Mouse (Mus musculus) intestine, embryonic 14.5 days (tissue): ENCODE measurements around the gene F5. TPM values are rescaled to one million over a fixed set of nuclear protein-coding genes. Genes with fewer than 3 reads are reported as not detected.

ENCODE experiments used
- ATAC-seq: fragments of 200-750 bp; cut with Nextera tagmentation; replicated peaks from 2 replicates; pipeline ENCODE4 v1.8.0; 2017; ENCODE audit warnings: low read depth, moderate number of reproducible peaks, moderate TSS enrichment, moderate library complexity; ENCODE audit not compliant: low FRiP score, low TSS enrichment
- DNase-seq: peaks from one replicate; pipeline ENCODE4 v3.0.0-alpha.2; 2018; ENCODE audit warnings: low spot score
- H3K27ac ChIP-seq: fragments of 300-500 bp; sonication (generic); 2 replicates; pipeline ENCODE4 v1.5.1; 2014; ENCODE audit warnings: low read depth, mild to moderate bottlenecking, control low read depth
- H3K27me3 ChIP-seq: fragments of 300-500 bp; sonication (generic); replicated peaks from 2 replicates; pipeline ENCODE4 v1.6.1; 2014; ENCODE audit warnings: low read length, control low read depth; ENCODE audit not compliant: control insufficient read depth, insufficient read depth
- H3K36me3 ChIP-seq: fragments of 300-500 bp; sonication (generic); 2 replicates; pipeline ENCODE4 v1.6.1; 2014; ENCODE audit warnings: low read length, control low read depth; ENCODE audit not compliant: control insufficient read depth, insufficient read depth
- H3K4me1 ChIP-seq: fragments of 300-500 bp; sonication (generic); replicated peaks from 2 replicates; pipeline ENCODE4 v1.6.1; 2014; ENCODE audit warnings: low read length, control low read depth, mixed read lengths; ENCODE audit not compliant: control insufficient read depth, insufficient read depth
- H3K4me2 ChIP-seq: fragments of 300-500 bp; sonication (generic); 2 replicates; pipeline ENCODE4 v1.6.1; 2014; ENCODE audit warnings: low read length
- H3K4me3 ChIP-seq: fragments of 300-500 bp; sonication (generic); 2 replicates; pipeline ENCODE4 v1.5.1; 2014; ENCODE audit warnings: low read depth, low read length, control low read depth, mixed read lengths
- H3K9ac ChIP-seq: fragments of 300-500 bp; sonication (generic); 2 replicates; pipeline ENCODE4 v1.6.1; 2014; ENCODE audit warnings: mild to moderate bottlenecking, low read length
- H3K9me3 ChIP-seq: fragments of 300-500 bp; sonication (generic); 2 replicates; pipeline ENCODE4 v1.6.1; 2016; ENCODE audit warnings: low read length, control low read depth; ENCODE audit not compliant: control insufficient read depth
- WGBS: fragments of 180-500 bp; shearing (Covaris S2); extraction: QIAGEN DNeasy Blood & Tissue Kit; methylation state at CpG from one replicate; pipeline ENCODE4 v1.1.7; 2014; 5-methylcytosine and 5-hydroxymethylcytosine counted together
- polyA plus RNA-seq: library from polyadenylated mRNA; unstranded; fragments of >200 nt; fragmentation: Nextera tagmentation; extraction: Ambion mirVana; gene quantifications from 2 replicates; pipeline ENCODE4 v1.2.1, GENCODE M21; 2014

The F5 gene
- polyA plus RNA-seq, 1 experiment from 2014 or later: 0.58 TPM

DNA sequence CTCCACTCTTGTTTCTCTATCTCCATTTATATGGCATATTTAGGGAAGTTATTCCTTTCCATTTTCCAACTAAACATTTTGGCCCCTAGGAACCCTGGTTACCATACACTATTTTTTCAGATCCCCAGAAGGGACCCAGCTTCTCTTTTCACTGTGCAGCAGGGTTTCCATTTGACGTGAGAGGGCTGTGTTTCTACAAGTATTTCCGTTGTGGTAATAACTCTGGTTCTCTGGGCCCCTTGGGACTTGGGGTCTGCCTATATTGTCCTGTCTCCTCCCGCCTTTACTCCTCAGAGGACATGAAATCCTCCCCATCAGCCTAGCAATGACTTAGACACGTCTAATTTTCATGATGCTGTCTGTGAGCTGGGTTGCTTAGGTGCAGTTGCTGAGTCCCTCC is 12.2 kb upstream of the F5 start:
- H3K9me3 ChIP-seq: no peaks in the 10 kb centered on the region
- no peak overlapping the region for H3K9ac ChIP-seq
- H3K27me3 ChIP-seq: no peaks in the 10 kb centered on the region
- no peak for DNase-seq
- no peak overlapping the region for H3K4me2 ChIP-seq
- H3K36me3 ChIP-seq: no peaks in the 10 kb centered on the region
- no peak for ATAC-seq
- H3K27ac ChIP-seq: no peak overlapping the region
- WGBS: 67% methylated on average over 4 of the region's 4 CpGs
- no peak overlapping the region for H3K4me3 ChIP-seq
- no peaks in the 10 kb centered on the region for H3K4me1 ChIP-seq

- 94% methylated on average over 7 of the region's 7 CpGs for WGBS
- Histone ChIP-seq H3K27ac (no peak overlapping the region), H3K4me3 (no peak overlapping the region), H3K9me3 (no peaks in the 10 kb centered on the region), H3K27me3 (no peaks in the 10 kb centered on the region), H3K36me3 (no peaks in the 10 kb centered on the region), H3K4me1 (no peaks in the 10 kb centered on the region; the same call in 1 of the 2 replicates), H3K9ac (no peak overlapping the region), H3K4me2 (no peak overlapping the region)
- DNase-seq (no peak), ATAC-seq (no peak)
Observed at GRCm38 (mm10) chr1:164149083-164149482, 2.6 kb upstream of the F5 start.

GRCm38 (mm10) chr1:164152836-164153235 is 1.2 kb downstream of the F5 start:
- no peak overlapping the region for H3K4me3 ChIP-seq
- H3K27me3 ChIP-seq: no peaks in the 10 kb centered on the region
- no peaks in the 10 kb centered on the region for H3K9me3 ChIP-seq
- no peak overlapping the region for H3K9ac ChIP-seq
- DNase-seq (no peak), ATAC-seq (no peak)
- no peak overlapping the region for H3K4me2 ChIP-seq
- no peak overlapping the region for H3K27ac ChIP-seq
- H3K36me3 ChIP-seq: no peaks in the 10 kb centered on the region
- WGBS: 88% methylated on average over 5 of the region's 5 CpGs
- H3K4me1 ChIP-seq: no peaks in the 10 kb centered on the region; the same call in 1 of the 2 replicates

DNA sequence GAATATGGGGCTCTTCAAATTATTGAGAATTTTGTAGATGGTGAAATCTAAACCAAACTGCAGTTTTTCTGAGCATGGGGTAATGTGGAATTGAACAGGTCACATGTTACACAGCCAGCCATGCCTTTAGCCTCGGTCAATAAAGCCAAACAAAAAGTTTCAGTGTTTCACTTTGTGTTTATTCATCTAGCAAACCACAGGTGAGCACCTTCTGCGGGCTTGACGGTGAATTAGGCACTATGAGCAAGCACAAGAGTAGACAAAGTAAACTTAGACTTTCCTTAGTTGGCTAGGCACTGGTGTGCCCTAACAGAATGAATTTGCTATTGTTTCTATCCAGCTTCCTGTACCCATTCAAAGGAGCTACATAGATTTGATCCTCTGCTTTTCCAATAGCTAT is 3.3 kb downstream of the F5 start:
- no peak for DNase-seq
- H3K9ac ChIP-seq: no peak overlapping the region
- H3K9me3 ChIP-seq: no peaks in the 10 kb centered on the region
- H3K4me1 ChIP-seq: no peaks in the 10 kb centered on the region; the same call in 1 of the 2 replicates
- H3K4me2 ChIP-seq: no peak overlapping the region
- ATAC-seq: no peak
- 69% methylated on average over 3 of the region's 3 CpGs for WGBS
- H3K27ac ChIP-seq: no peak overlapping the region
- H3K4me3 ChIP-seq: no peak overlapping the region
- H3K36me3 ChIP-seq: no peaks in the 10 kb centered on the region
- H3K27me3 ChIP-seq: no peaks in the 10 kb centered on the region

GRCm38 (mm10) chr1:164158571-164158970 is 6.9 kb downstream of the F5 start:
- Histone ChIP-seq H3K36me3 (no peaks in the 10 kb centered on the region), H3K4me1 (no peaks in the 10 kb centered on the region), H3K4me2 (no peak overlapping the region), H3K9ac (no peak overlapping the region), H3K27ac (no peak overlapping the region), H3K4me3 (no peak overlapping the region), H3K27me3 (no peaks in the 10 kb centered on the region), H3K9me3 (no peaks in the 10 kb centered on the region)
- ATAC-seq (no peak), DNase-seq (no peak)
- 60% methylated on average over 4 of the region's 4 CpGs for WGBS

- Histone ChIP-seq H3K4me2 (no peak overlapping the region), H3K36me3 (no peaks in the 10 kb centered on the region), H3K9ac (no peak overlapping the region), H3K27me3 (no peaks in the 10 kb centered on the region), H3K4me3 (no peak overlapping the region), H3K27ac (no peak overlapping the region), H3K9me3 (no peaks in the 10 kb centered on the region), H3K4me1 (no peaks in the 10 kb centered on the region)
- no peak for ATAC-seq
- 91% methylated on average over 2 of the region's 2 CpGs for WGBS
- DNase-seq: no peak
Observed at GRCm38 (mm10) chr1:164159781-164160180, 8.1 kb downstream of the F5 start.

- no peak for ATAC-seq
Observed at GRCm38 (mm10) chr1:164162745-164163144, 11.1 kb downstream of the F5 start.

GRCm38 (mm10) chr1:164168818-164169217 is 17.2 kb downstream of the F5 start:
- WGBS: 72% methylated on average over 4 of the region's 4 CpGs
- Histone ChIP-seq H3K27ac (no peak overlapping the region), H3K36me3 (no peaks in the 10 kb centered on the region), H3K4me1 (no peaks in the 10 kb centered on the region), H3K4me2 (no peak overlapping the region), H3K9me3 (no peaks in the 10 kb centered on the region), H3K27me3 (no peaks in the 10 kb centered on the region), H3K4me3 (no peak overlapping the region), H3K9ac (no peak overlapping the region)
- ATAC-seq: no peak
- DNase-seq: no peak

More at GRCm38 (mm10) chr1:164162745-164163144, 11.1 kb downstream of the F5 start:
- Histone ChIP-seq H3K4me3 (no peak overlapping the region), H3K27me3 (no peaks in the 10 kb centered on the region), H3K9ac (no peak overlapping the region), H3K4me2 (no peak overlapping the region), H3K36me3 (no peaks in the 10 kb centered on the region), H3K27ac (no peak overlapping the region), H3K9me3 (no peaks in the 10 kb centered on the region), H3K4me1 (no peaks in the 10 kb centered on the region)
- DNase-seq: no peak
- WGBS: 69% methylated on average over 5 of the region's 5 CpGs

DNA sequence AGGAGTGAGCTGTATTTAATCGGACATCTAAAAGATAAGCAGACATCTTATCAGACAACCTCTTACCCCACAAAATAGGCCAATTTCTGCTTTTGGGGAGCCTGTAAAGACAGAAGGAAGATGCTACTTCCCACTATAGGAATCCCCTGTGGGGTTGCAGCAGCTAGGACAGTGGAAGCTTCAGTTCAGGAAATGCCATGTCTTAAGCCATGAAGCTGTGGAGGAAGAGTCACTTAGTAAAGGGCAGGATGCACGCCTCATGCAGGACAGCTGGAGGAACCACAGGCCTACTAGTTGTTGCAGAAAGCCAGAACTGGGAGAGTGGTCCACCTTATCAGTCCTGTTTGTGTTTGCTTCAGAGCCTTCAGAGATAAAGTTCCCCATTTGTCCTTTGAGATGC is 18.8 kb downstream of the F5 start:
- WGBS: 72% methylated on average over 2 of the region's 2 CpGs
- H3K4me1 ChIP-seq: no peaks in the 10 kb centered on the region
- DNase-seq (no peak), ATAC-seq (no peak)
- H3K27ac ChIP-seq: no peak overlapping the region
- no peaks in the 10 kb centered on the region for H3K9me3 ChIP-seq
- no peak overlapping the region for H3K4me2 ChIP-seq
- H3K36me3 ChIP-seq: no peaks in the 10 kb centered on the region
- no peak overlapping the region for H3K9ac ChIP-seq
- no peaks in the 10 kb centered on the region for H3K27me3 ChIP-seq
- no peak overlapping the region for H3K4me3 ChIP-seq
